Mouse (Mus musculus): ENCODE data around the gene Olfr1051.
"Not testable (repeated sequence)": the region's sequence is repeated elsewhere in the genome, so short reads cannot be mapped to it uniquely, and the experiment has no call there.

GRCm38 (mm10) chr2:86278988-86279387 lies at the start of gene Olfr1051:
- TF ChIP-seq CTCF, EP300 (IDR thresholded peaks at IDR 0.05; ENCODE audit: low read depth): not testable (repeated sequence)
